Mouse (Mus musculus): Measurements from ENCODE around the gene Ints7.
A peak's percentile ranks its signal among the peaks of the same experiment; 100 is the strongest.

The Ints7 gene

DNA sequence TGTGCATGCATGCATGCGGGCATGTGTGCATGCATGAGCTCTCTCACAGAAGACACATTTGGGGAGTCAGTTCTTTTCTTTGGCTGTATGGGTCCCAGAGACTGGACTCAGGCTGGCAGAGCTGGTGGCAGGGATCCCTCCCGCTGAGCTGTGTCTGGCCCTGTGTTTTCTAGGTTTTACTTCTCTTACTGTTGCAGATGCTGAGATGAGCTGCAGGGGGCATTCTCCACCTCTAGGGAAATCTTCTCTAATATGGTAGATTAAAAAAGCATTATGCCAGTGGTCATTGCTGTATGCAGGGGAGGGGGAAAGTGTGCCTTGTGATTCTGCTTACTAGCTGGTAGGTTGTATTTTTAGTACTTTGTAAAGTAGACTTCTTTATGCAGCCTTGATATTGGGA is 10.3 kb downstream of the Ints7 start:
- no peak for DNase-seq

DNA sequence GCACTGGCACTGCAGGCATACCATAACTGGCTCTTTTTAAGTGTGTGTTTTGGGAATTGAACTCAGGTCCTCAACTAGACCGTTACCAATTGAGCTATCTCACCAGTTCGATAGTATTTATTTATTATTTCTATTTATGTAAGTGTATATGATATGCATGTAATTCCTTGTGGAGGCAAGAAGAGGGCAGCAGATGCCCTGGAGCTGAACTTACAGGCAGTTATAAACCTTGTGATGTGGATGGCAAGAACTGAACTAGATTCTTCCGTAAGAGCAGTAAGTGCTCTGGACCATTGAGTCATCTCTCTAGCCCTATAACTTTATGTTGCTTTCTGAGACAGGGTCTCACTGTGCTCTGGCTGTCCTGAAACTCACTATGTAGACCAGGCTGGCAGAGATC is 11.6 kb downstream of the Ints7 start:
- DNase-seq = no peak

DNA sequence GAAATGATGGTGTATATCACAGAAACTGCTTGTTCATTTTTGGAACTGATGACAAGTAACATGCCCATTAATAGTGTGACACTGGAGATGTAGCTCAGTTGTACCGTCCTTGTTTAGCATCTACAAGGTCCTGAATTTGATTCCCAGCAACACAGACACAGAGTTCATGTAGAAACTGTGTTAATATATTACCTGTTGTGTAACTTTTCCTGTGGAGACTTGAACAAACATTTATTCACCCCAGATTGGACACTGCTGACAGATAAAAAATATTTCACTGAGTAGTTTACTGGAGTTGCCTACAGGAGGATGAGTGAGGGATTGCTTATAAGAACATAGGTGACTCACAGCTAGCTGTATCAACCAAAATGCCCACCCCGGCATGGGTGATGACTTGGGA is 13.3 kb downstream of the Ints7 start:
- DNase-seq = no peak

DNA sequence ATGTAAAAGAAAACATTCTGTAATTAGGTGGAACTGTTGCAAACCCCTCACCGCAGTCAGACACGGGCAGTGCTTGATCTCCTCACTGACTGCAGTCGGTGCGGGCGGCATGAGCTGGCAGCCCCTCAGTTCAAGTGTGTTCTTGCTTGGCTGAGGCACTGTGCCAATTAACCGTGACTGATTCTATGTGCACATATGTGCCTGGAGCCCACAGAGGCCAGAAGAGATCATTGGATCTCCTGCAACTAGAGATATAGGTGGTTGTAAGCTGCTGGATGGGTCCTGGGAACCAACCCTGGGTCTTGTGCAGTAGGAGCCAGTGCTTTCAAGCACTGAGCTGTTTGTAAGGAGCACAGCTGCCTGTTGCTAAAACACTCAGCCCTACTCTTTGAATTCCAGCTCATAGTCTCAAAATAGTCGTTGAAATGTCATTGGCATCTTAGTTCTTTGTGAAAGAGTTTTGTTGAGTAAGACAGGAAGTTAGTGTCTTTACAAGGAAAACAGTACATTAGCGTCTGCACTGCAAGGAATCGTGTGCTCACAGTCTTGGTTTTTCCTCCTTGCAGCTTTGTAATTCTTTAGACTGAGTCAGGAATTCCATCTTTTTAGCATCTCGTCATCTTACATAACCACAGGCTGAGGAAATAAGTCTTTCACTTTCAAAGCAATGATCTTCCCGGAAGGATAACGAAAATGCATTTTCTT is 16.7 kb downstream of the Ints7 start:
- no peak for DNase-seq

DNA sequence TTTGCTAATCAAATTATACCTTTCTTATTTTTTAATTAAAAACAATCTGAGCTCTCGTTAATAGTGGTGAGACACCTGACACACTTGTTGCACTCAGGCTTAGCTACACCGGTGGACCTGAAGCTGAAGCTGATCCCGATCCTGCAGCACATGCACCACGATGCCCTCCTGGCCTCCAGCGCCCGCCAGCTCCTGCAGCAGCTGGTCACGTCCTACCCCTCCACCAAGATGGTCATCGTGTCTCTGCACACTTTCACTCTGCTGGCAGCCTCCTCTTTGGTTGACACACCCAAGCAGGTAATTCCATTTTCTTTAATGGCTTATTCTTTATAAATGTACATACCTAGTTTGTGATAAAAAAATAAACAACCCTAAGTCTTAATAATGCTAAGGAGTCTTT is 20.6 kb downstream of the Ints7 start:
- no peak for DNase-seq

DNA sequence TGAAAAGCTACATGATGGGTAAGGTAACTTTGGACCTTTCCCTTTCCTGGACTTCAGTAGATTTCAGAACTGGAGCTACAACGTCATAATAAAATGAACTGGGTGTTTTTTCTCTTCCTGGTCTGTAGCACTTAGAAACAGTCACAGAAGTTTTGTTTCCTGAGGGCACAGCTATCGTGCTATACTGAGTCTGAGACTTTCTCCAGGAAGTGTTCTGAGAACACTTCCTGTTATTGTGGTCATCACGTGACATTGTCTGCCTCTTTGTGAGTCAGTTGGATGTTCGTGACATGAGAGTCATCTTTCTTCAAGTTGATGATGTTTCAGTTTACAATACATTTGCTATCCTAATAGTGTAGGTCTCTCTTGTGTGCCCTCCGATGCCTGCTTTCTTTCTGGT is 23.8 kb downstream of the Ints7 start:
- no peak for DNase-seq

DNA sequence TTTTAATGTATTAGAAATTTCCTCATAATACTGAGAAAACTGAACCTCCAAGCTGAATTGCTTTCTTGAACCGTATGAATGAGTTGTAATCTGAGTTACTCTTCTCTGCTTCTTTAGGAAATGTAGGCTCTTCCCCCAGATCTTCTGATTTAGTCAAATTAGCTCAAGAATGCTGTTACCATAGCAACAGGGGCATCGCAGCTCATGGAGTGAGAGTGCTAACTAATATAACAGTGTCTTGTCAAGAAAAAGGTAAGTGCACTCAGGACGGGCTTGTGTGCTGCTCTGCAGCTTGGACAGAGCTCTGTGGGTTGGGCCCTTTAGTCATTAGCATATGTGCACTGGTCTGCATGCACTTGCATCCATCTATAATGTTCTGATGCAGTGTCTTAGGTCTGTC is 29.3 kb downstream of the Ints7 start:
- no peak for DNase-seq

DNA sequence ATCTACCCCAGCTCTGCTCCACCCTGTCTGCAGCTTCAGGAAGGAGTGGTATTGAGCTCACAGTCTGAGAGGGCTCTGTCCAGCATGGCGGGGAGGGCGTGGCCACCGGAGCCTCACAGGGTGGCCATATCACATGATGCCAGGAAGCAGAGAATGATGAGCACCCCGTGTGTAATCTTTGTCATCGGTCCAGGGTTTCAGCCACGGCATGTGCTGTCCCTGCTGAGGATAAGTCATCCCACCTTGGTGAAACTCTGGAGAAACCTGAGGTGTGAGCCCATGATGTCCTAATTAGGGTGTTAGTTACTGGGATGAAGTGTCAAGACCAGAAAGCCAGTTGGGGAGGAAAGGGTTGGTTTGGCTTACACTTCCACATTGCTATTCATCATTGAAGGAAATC is 33.6 kb downstream of the Ints7 start:
- DNase-seq = no peak

DNA sequence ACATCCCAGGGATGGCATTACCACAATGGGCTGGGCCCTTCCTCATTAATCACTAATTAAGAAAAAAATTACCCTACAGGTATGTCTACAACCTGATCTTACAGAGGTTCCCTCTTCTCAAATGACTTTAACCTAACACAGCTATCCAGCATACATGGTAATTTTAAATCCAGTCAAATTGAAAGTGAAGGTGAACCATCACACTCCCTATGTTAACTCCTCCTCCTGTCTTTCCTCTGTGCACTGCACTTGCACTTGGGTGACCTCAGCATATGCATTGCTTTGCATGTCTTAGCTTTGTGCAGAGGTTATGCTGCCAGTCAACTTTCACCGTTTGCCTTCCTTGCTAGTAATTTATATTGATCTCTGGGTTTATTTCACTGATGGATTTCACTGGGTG is 34.1 kb downstream of the Ints7 start:
- no peak for DNase-seq

DNA sequence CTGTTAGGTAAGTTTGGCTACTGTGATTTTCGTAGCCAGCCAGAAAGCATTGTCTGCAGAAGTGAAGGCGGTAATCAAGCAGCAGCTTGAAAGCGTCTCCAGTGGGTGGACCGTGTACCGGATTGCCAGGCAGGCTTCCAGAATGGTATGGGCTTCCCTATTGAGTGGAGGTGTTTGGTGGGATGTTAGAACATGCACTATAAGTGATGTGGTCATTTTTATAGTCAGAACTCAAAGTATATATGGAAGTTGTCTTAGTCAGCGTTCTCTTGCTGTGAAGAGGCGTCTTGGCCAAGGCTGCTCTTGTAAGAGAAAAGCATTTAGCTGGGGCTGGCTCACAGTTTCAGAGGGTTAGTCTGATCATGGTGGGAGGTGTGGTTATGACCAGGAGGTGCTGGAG is 34.9 kb downstream of the Ints7 start:
- DNase-seq = no peak

DNA sequence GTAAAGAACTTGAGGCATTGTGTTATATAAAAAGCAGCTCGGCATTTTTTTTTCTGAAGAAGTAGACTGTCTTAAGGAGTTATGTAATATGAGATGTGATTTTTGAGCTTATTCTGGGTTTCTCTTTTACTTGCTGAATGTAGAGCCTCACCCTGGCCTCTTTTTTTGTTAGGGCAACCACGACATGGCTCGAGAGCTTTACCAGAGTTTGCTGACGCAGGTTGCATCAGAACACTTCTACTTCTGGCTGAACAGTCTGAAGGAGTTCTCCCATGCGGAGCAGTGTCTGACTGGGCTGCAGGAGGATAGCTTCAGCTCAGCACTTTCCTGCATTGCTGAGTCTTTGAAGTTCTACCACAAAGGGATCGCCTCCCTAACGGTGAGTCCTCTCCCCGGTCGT is 36.2 kb downstream of the Ints7 start:
- DNase-seq = no peak

DNA sequence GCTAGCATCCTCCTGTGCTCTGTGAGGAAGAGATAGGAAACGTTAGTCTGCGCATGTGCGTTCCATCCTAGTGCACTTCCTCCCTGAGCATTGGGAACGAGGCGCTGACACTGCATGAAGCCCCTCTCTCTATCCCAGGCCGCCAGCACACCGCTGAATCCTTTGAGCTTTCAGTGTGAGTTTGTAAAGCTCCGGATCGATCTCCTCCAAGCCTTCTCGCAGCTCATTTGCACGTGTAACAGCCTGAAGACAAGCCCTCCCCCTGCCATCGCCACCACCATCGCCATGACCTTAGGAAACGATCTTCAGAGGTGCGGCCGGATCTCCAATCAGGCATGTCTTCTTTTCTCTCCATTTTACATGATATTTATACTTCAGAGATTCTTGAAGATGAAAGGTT is 37.4 kb downstream of the Ints7 start:
- DNase-seq = no peak

DNA sequence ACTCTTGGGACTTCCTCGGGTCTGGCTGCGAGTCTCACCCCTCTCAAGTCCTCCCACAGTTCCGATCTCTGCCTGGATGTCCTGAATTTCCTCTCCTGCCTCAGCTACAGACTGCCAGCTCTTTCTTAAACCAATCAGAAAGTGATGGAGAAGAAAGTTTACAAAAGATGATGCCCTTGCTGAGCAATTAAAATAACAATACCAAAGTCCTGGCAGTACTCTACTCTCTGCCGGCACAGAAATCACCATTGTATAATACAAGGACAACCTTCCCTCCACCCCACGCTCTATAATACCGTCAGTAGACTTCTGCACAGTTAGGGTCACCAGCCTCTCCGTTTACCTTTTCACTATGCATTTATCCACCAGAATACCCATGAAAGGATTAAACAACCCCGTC is 40.8 kb downstream of the Ints7 start:
- no peak for DNase-seq

DNA sequence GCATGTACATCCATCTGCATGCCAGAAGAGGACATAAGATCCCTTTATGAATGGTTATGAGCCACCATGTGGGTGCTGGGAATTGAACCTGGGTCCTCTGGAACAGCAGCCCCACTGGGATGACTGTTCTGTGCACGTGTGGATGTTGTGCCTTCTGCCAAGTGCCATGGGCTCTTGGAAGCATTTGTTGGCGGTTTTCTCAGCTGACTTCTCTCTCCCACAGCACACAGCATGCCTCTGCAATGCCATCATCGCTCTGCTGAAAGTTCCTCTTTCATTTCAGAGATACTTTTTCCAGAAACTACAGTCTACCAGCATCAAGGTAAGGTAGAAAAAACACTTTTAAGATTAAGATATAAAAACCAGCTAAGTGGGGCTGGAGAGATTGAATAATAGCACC is 42.2 kb downstream of the Ints7 start:
- DNase-seq = no peak

DNA sequence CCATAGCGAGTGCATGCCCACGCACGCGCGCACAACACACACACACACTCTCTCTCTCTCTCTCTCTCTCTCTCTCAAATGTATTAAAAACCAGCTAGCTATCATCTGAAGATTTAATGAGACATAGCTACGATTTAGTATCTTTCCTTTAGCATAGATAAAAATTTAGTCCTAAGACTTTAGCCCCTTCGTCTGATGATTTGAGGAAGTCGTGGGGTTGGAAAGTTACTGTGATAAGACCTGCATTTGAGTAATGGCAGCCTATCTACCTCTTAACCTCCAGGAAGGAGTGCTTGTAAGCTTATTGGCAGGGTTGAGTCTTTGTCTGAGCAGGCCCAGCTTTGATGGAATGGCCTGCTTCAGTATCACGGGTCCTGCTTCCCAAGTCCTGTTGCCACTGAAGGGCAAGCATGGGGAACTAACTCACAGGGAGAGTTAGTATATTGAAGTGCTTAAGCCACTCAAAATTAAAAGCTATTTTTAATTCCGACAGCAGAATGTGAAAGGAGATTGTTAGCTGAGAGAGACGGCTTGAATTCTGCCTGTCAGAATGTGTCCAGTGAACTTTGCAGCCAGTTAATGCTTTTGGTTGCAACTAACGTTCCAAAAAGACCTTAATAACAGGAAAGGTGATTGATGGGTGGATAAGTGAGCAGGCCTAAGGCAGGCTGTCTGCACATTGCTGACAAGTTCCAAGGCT is 42.8 kb downstream of the Ints7 start:
- DNase-seq = no peak

DNA sequence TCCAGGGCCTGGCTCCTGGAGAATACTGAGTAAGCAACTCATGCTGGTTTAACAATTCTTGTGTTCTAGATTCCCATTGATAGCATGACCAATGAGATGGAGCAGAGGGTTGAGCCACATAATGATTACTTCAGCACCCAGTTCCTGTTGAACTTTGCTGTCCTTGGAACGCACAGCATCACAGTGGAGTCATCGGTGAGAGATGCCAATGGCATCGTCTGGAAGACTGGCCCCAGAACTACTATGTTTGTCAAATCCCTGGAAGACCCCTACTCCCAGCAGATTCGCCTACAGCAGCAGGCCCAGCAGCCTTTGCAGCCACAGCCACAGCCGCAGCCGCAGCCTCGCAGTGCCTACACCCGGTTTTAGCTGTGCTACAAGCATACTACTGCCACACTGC is 45.7 kb downstream of the Ints7 start:
- DNase-seq = no peak

DNA sequence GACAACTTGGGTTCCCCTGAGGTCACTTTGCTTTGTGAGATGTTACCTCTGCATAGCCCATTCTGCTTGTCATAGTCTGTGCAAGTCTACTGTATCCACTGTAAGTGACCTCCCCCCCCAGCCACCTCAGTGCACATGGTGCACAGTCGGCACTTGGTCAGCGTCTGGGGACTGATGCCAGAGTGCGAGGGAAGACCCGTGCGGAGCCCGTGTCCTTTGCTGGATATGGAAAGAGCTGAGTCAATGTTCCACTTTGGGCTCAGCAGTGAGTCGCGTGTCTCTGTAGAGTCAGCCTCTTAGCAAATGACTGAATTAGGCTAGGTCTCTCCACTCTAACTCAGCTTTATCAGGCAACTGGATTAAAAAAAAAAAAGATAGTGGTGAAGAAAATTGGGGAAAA is 47.4 kb downstream of the Ints7 start:
- DNase-seq = peak; percentile 12

DNA sequence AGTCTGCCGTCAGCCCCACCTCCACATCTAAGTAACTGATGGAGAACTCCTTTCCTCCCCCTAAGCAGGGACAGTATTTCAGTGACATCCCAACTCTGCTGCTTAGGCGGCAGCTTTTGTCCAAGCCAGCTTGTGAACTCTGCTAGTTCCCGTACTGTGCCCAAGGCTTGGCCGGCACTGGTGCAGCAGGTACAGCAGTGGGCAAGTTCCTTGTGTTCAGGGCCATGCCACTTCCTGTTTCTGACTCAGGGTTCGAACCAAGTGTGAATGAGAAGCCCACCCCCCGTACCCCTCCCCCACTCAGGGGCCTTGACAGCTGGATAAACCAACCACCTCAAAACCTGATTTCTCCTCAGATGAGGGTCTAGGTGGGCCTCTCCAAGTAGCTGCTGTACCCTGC is 49.1 kb downstream of the Ints7 start:
- no peak for DNase-seq

DNA sequence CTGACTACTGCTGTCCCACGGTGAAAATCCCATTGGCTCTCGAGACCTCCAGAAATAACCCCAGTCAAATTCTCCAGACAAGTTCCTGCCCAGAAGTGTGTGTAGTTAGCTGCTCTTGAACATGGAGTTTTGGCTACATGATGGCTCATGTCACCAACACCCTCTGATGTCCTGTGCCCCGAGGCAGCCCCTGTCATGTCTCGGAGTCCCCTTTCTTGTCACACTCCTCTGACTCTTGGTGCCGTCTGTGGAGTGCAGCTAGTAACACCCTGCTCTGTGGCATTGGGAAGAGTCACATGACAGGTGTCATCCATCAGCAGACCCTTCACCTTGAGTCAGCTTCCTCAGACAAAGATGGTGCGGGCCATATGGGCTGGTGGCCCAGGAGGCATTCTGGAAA is 49.6 kb downstream of the Ints7 start:
- DNase-seq = no peak

DNA sequence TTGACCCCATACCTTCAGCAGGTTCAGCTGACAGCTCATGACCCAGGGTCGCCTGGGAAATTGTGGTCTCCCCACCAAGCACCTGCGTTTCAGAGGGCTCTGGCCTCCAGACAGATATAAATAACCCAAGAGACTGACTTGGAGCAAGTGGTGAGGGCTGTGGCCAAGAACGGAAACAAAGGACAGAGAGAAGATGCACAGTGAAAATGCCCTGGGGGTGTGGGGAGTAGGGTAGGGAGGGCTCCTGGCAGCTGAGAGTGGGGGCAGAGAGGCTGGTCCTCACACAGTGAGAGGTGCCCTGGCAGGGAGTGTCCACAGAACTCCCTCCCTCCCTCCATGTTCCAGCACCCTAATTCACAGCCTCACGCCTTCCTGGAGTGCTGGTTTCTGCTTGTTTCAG is 50.2 kb downstream of the Ints7 start:
- DNase-seq = no peak

DNA sequence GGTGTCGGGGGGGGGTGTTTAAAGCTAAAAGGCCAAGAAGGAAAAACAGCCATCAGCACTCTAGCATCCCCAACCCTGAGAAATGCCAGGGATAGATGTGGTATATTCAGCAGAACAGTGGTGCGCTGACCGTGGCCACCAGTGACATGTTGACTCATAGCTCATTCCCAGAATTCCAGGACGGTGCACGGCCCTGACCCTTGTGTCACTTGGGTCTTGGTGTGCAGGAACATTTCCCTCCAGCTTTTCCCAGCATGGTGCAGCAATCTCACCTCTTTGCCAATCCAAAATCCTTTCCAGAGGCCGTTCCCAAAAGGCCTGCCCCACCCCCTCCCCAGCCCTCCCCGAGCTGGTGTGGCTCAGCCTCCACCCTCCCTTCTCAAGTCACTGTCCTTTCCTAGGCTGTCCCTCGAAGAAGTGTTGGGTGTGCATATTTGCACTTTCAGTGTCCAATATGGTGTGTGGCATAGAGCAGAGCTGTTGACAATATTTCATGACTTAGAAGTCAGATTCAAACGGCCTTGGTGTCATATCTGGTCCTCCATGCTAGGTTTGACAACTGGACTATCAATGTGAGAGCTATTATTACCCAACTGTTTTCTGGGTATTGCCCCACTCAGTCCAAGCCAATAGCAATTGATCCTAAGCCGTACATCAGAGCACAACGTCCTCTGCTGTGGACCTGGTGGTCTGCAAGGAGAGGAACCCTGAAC is 53.2 kb downstream of the Ints7 start:
- DNase-seq = no peak

DNA sequence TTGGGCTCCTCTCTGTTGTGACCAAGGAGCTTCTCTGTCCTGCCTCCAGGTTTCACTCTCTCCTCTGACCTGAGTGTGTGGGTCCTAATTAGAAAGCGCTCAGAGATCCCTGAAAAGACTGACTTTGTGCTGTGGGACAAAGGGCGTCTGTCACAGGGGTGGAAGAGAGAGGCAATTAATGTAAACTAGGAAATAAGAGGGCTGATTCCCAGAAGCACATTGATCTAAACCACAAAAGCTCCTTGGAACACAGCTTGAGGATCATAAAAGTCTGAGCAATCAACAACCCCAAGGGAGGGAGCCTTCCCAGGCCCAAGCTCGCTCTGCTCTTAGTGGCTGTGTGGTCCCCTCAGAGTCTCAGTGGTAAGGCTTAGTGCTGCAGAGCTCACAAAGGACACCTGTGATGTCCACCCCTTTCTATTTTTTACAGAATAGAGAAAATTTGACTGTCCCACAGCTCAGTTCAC is 53.8 kb downstream of the Ints7 start:
- no peak for DNase-seq

DNA sequence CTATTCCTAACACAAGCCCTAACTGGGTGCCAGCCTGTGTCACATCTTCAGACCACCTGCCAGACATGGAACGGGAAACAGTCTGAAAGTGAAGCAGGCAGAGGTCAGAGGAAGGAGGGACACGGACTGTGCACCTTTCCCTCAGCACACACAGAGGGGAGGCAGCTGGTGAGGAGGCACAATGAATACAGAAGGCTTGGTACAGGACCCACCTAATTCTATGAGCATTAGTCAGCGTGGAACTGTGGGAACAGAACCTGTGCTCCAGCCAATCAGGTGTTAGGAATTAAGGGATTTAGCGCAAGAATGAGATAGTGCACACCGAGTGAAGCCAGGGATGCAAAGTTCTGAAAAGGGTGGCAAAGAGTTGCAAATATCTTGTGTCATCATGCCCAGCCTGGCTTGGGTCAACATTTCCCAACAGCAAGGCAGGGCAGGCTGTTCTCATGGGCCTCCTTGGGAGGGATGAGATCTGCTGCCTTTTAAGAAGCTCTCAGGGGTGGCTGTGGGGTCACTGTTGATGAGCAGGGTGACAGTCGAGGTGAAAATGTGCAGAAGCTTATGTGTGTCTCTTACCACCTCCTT is 57.2 kb downstream of the Ints7 start:
- DNase-seq = no peak

DNA sequence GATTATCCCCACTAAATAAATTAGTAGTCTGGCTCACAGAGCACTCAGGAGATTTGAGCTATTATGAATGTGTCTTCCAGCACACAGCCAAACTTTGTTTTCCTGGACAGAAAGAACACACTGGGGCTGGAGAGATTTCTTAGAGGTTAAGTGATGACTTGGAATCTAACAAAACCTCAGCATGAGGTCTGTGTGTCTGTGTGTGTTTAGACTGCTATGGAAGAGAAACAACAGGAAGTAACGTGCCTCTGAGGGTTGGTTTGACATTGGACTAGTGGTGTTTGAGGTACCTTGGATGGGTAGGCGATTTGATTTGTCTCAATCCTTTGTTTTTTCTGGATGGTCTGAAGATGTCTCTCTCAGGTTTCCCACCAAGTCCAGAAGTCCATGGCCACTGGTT is 58.7 kb downstream of the Ints7 start:
- DNase-seq = no peak

Measured in right cerebral cortex, postnatal 4 days (tissue).